Mouse (Mus musculus): ENCODE measurements around the gene 3110021N24Rik. TPM values are rescaled to one million over a fixed set of nuclear protein-coding genes. Genes with fewer than 3 reads are reported as not detected.

Gene 3110021N24Rik
- not detected for total RNA-seq (2023)

GRCm38 (mm10) chr4:108719349-108719748 is at the start of gene 3110021N24Rik:
Gene 3110021N24Rik, plus strand, starts transcription at chr4:108719649.

GRCm38 (mm10) chr4:108780057-108780863 is 60.8 kb downstream of the 3110021N24Rik start, which contains the start of gene Zfyve9:
Gene Zfyve9, minus strand, starts transcription at chr4:108780798.

Other genes starting within 250 kb of the 3110021N24Rik start
- gene Prpf38a, start 140.3 kb upstream of the 3110021N24Rik start, total RNA-seq (2023), result 10 to 100 TPM; 45.2 to 51.1 TPM
- gene Orc1, start 140.2 kb upstream of the 3110021N24Rik start, total RNA-seq (2023), result 1 to 10 TPM; 2.9 to 5.6 TPM
- gene Cc2d1b, start 99.7 kb upstream of the 3110021N24Rik start, total RNA-seq (2023), result 100 to 1,000 TPM; 102 to 113 TPM
- gene Zfyve9, start 61.1 kb downstream of the 3110021N24Rik start, total RNA-seq (2023), result under 1 TPM in 1 of 2 experiments, not detected in 1; 0.09 TPM
- gene Btf3l4, start 114.0 kb downstream of the 3110021N24Rik start, total RNA-seq (2023), result 10 to 100 TPM; 57.9 to 63.7 TPM
- 10 to 100 TPM; 30.2 to 38.8 TPM for gene Txndc12, start 115.0 kb downstream of the 3110021N24Rik start, total RNA-seq (2023)
- gene Kti12, start 128.1 kb downstream of the 3110021N24Rik start, total RNA-seq (2023), result 10 to 100 TPM; 29.9 to 31.3 TPM
- gene A730015C16Rik, start 129.0 kb downstream of the 3110021N24Rik start, total RNA-seq (2023), result not detected
- not detected for gene Rab3b, start 159.4 kb downstream of the 3110021N24Rik start, total RNA-seq (2023)